In the genomic region with DNA sequence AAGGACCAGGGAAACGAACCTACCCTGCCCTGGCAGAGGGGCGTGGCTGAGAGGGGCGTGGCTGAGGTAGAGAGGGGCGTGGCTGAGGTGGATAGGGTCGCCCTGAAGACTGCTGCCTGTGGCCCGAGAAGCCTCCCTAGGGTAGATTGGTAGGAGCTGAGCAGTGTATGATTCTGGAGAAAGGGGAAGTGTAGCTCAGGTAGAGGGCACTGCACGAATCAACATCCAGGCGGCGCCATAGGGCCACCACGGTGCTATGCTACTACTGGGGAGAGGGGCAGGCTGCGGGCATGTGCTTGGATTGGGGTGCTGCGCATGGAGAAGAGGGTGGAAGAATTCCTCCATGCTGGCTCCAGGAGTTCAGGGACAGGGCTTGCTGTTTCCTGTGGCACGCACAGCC, we compare ENCODE assay signal across 10 mouse cellular contexts. TPM values are rescaled to one million over a fixed set of nuclear protein-coding genes. Genes with fewer than 3 reads are reported as not detected.
A peak's percentile ranks its signal among the peaks of the same experiment; 100 is the strongest.
DNase-seq lines count a peak whose midpoint lies in the region; ATAC-seq and TF ChIP-seq lines count a peak whose summit lies in the region.
"Had no signal": no experiment of that assay in that cellular context is flagged by ENCODE, and none has a peak within 500 bp of the region (broad histone marks: within the 10 kb centered on the region; RNA-seq: fewer than 3 reads in every experiment).

No protein-coding gene starts in this region.

- H3K36me3 ChIP-seq in heart, adult 2 months (ENCODE audit: control insufficient read depth, insufficient read depth, low read length) = peaks cover 11% of the 10 kb centered on the region
- no peaks in the 10 kb centered on the region for H3K36me3 ChIP-seq in forebrain, embryonic 12.5 days (replicated peaks)
- H3K36me3 ChIP-seq: lung, embryonic 15.5 days had no signal

- intact Hi-C loops in heart, adult 2 months (cut with DNase I) = loop anchor here (5.0 kb wide), 1 partner anchor 310 kb away; no protein-coding TSS in a partner anchor
- intact Hi-C loops in heart, postnatal 25 days (cut with DNase I) = loop anchor here (10.0 kb wide), 2 partner anchors 52 to 312 kb away; no protein-coding TSS in a partner anchor

- no peak for TF ChIP-seq POLR2A in heart, adult 2 months (IDR thresholded peaks at IDR 0.05; ENCODE audit: insufficient read depth, low read depth, low read length)

- peaks cover 17% of the 10 kb centered on the region for H3K4me1 ChIP-seq in heart, adult 2 months (ENCODE audit: control insufficient read depth, insufficient read depth, low read length)
- peaks cover 19% of the 10 kb centered on the region; the same call in 1 of the 2 replicates for H3K4me1 ChIP-seq in forebrain, embryonic 12.5 days

- no peak for TF ChIP-seq EP300 in heart, adult 2 months (IDR thresholded peaks at IDR 0.05; ENCODE audit: insufficient read depth, low read depth, low read length)

- no peak overlapping the region for H3K9ac ChIP-seq in heart, adult 2 months (ENCODE audit: low read depth, low read length)
- no peak overlapping the region for H3K9ac ChIP-seq in forebrain, embryonic 12.5 days
- H3K9ac ChIP-seq: lung, embryonic 15.5 days had no signal

- TF ChIP-seq CTCF in heart, adult 2 months (IDR thresholded peaks at IDR 0.05) = peak; percentile 57

- H3K79me2 ChIP-seq in heart, adult 2 months (replicated peaks; ENCODE audit: control insufficient read depth, insufficient read depth, low read length) = peaks cover 2% of the 10 kb centered on the region

- H3K27me3 ChIP-seq in heart, adult 2 months (ENCODE audit: control insufficient read depth, insufficient read depth, low read length) = no peaks in the 10 kb centered on the region
- H3K27me3 ChIP-seq in forebrain, embryonic 12.5 days = peaks cover 19% of the 10 kb centered on the region
- H3K27me3 ChIP-seq: lung, embryonic 15.5 days had no signal

- peak; percentile 40 to 52 for DNase-seq in heart, adult 2 months
- DNase-seq in heart, postnatal 25 days (ENCODE audit: low spot score) = no peak
- peak; percentile 32 for DNase-seq in urinary bladder, postnatal 14 days (ENCODE audit: low spot score)
- no peak for DNase-seq in urinary bladder, postnatal 4 days (ENCODE audit: low spot score in 2 of 2)
- peak; percentile 50 for DNase-seq in lung, postnatal 14 days
- no peak for DNase-seq in neural tube, embryonic 10.5 days (ENCODE audit: extremely low spot score, low spot score)
- DNase-seq in layer of hippocampus, postnatal 25 days (ENCODE audit: extremely low spot score in 1 of 2, low spot score in 1 of 2) = no peak
- DNase-seq: right cerebral cortex, postnatal 25 days had no signal

- peak overlapping the region; percentile 10; the same call in 1 of the 2 replicates for H3K27ac ChIP-seq in heart, adult 2 months
- H3K27ac ChIP-seq in forebrain, embryonic 12.5 days = no peak overlapping the region
- H3K27ac ChIP-seq: lung, embryonic 15.5 days had no signal

- H3K9me3 ChIP-seq in forebrain, embryonic 12.5 days = no peaks in the 10 kb centered on the region
- H3K9me3 ChIP-seq: lung, embryonic 15.5 days had no signal

- WGBS in heart, adult 2 months = 66% methylated on average over 13 of the region's 13 CpGs
- 37% methylated on average over 13 of the region's 13 CpGs for WGBS in forebrain, embryonic 12.5 days

- ATAC-seq in forebrain, embryonic 12.5 days (ENCODE audit: low FRiP score) = no peak

- no peak overlapping the region for H3K4me3 ChIP-seq in heart, adult 2 months
- no peak overlapping the region for H3K4me3 ChIP-seq in forebrain, embryonic 12.5 days (replicated peaks)
- H3K4me3 ChIP-seq: lung, embryonic 15.5 days had no signal

- H3K4me2 ChIP-seq in forebrain, embryonic 12.5 days = no peak overlapping the region
- H3K4me2 ChIP-seq: lung, embryonic 15.5 days had no signal

RNA-seq across cellular contexts. Expression of gene Lifr, which starts 42.3 kb away (rescaled TPM):
- total RNA-seq in heart, adult 2 months (2021) = 10 to 100 TPM; 56.2 to 62.9 TPM
- 16.8 and 18.1 TPM in 2 replicates for polyA plus RNA-seq in heart, adult 2 months (2012; rRNA removed)
- total RNA-seq in heart, postnatal 25 days (2021) = 10 to 100 TPM; 53.8 to 63.4 TPM
- total RNA-seq in layer of hippocampus, postnatal 25 days (2021) = 10 to 100 TPM; 47.3 to 51.1 TPM
- polyA plus RNA-seq in forebrain, embryonic 12.5 days (2016; fragmentation: Nextera tagmentation; extraction: Ambion mirVana) = 5.9 and 8.0 TPM in 2 replicates

Comparison
In these comparisons a context has a peak if more than half of its experiments do, and no peak if none do; other contexts are left out.
1. DNase-seq: peak in heart, adult 2 months (2 of 2), urinary bladder, postnatal 14 days (single experiment) and lung, postnatal 14 days (single experiment); none in heart, postnatal 25 days (single experiment), urinary bladder, postnatal 4 days (0 of 2), neural tube, embryonic 10.5 days (single experiment) and layer of hippocampus, postnatal 25 days (0 of 2).